Mouse (Mus musculus) hindbrain, embryonic 14.5 days (tissue): ENCODE results near the gene Olfr922. TPM values are rescaled to one million over a fixed set of nuclear protein-coding genes. Genes with fewer than 3 reads are reported as not detected.

ENCODE experiments used
- ATAC-seq: fragments of 200-750 bp; cut with Nextera tagmentation; 2 replicates; pipeline ENCODE4 v1.8.0; 2017; ENCODE audit warnings: moderate number of reproducible peaks, mild to moderate bottlenecking, moderate TSS enrichment, moderate library complexity; ENCODE audit not compliant: low FRiP score
- DNase-seq: peaks from one replicate; pipeline ENCODE4 v3.0.0-alpha.2; 2015; ENCODE audit warnings: low spot score
- H3K27ac ChIP-seq: fragments of 300-500 bp; sonication (generic); 2 replicates; pipeline ENCODE4 v1.5.1; 2014; ENCODE audit warnings: mild to moderate bottlenecking, moderate library complexity
- H3K27me3 ChIP-seq: fragments of 300-500 bp; sonication (generic); 2 replicates; pipeline ENCODE4 v1.6.1; 2014; ENCODE audit warnings: mild to moderate bottlenecking, low read length, mixed read lengths; ENCODE audit not compliant: control insufficient read depth, insufficient read depth
- H3K36me3 ChIP-seq: fragments of 300-500 bp; sonication (generic); replicated peaks from 2 replicates; pipeline ENCODE4 v1.6.1; 2014; ENCODE audit not compliant: control insufficient read depth, insufficient read depth
- H3K4me1 ChIP-seq: fragments of 300-500 bp; sonication (generic); replicated peaks from 2 replicates; pipeline ENCODE4 v1.6.1; 2014; ENCODE audit warnings: antibody characterized with exemption, low read length, mixed read lengths; ENCODE audit not compliant: control insufficient read depth, insufficient read depth
- H3K4me2 ChIP-seq: fragments of 300-500 bp; sonication (generic); replicated peaks from 2 replicates; pipeline ENCODE4 v1.6.1; 2014; ENCODE audit warnings: mild to moderate bottlenecking, moderate library complexity
- H3K4me3 ChIP-seq: fragments of 300-500 bp; sonication (generic); replicated peaks from 2 replicates; pipeline ENCODE4 v1.5.1; 2014; ENCODE audit warnings: mild to moderate bottlenecking, low read length
- H3K9ac ChIP-seq: fragments of 300-500 bp; sonication (generic); 2 replicates; pipeline ENCODE4 v1.6.1; 2014
- H3K9me3 ChIP-seq: fragments of 300-500 bp; sonication (generic); 2 replicates; pipeline ENCODE4 v1.6.1; 2016; ENCODE audit warnings: low read length; ENCODE audit not compliant: control insufficient read depth
- WGBS: fragments of 180-500 bp; shearing (Covaris S2); extraction: QIAGEN DNeasy Blood & Tissue Kit; methylation state at CpG from one replicate; pipeline ENCODE4 v1.1.7; 2014; 5-methylcytosine and 5-hydroxymethylcytosine counted together
- polyA plus RNA-seq: library from polyadenylated mRNA; unstranded; fragments of >200 nt; fragmentation: Nextera tagmentation; extraction: Ambion mirVana; gene quantifications from 2 replicates; pipeline ENCODE4 v1.2.1, GENCODE M21; 2014

The Olfr922 gene
- not detected in 2 replicates for polyA plus RNA-seq

DNA sequence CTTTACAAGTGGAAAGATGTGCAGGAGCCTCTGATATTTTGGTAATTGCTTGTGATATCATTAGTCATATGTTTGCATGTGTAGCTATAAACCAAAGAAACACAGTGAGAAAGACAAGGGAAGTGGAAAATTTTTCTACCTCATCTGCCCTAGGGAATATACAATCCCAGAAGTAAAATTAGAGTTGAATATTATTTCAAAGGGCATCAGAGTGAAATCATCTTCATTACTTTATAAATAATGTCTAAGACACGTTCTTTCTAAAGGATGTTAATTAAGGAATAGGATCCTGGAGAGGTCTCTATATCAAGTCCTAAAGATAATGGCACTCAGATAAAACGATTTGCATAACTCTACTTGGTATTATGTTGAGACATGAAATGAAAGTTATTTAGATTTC is at the start of gene Olfr922:
Gene Olfr922, plus strand, starts transcription at position 301 of the 400 bp plus-strand sequence.
- Histone ChIP-seq H3K27me3 (no peaks in the 10 kb centered on the region), H3K9me3 (no peaks in the 10 kb centered on the region), H3K9ac (no peak within 1 kb of the TSS), H3K4me1 (no peaks in the 10 kb centered on the region), H3K27ac (no peak within 1 kb of the TSS), H3K4me3 (no peak within 1 kb of the TSS), H3K4me2 (no peak within 1 kb of the TSS), H3K36me3 (no peaks in the 10 kb centered on the region)
- no peak for ATAC-seq
- 70% methylated on average over 2 of the region's 2 CpGs for WGBS
- DNase-seq = no peak

DNA sequence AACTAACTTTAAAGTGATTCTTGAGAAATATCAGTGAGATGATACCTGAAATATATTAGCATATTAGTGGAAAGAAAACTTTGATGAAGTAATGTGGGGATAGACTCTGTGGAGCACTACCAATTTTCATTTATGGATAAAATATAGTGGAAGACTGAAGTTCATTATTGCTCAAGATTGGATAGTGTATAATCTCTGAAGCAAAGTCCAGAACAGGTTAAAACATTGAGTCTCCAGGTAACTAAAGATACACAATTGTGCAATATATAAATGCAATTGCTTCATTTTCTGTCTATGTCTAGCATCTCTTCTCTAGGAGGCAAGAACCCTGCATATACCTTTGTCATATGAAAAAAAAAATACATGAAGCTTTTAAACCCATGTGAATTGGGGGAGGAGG is 41.6 kb upstream of the Olfr922 start, which contains the start of gene Olfr921:
Gene Olfr921, plus strand, starts transcription at position 301 of the 400 bp plus-strand sequence.
- H3K9me3 ChIP-seq = no peaks in the 10 kb centered on the region
- no peaks in the 10 kb centered on the region for H3K4me1 ChIP-seq
- DNase-seq (no peak), ATAC-seq (no peak)
- H3K9ac ChIP-seq = no peak within 1 kb of the TSS
- H3K27me3 ChIP-seq = no peaks in the 10 kb centered on the region
- H3K36me3 ChIP-seq = no peaks in the 10 kb centered on the region
- H3K4me2 ChIP-seq = no peak within 1 kb of the TSS
- H3K27ac ChIP-seq = no peak within 1 kb of the TSS
- no peak within 1 kb of the TSS for H3K4me3 ChIP-seq

DNA sequence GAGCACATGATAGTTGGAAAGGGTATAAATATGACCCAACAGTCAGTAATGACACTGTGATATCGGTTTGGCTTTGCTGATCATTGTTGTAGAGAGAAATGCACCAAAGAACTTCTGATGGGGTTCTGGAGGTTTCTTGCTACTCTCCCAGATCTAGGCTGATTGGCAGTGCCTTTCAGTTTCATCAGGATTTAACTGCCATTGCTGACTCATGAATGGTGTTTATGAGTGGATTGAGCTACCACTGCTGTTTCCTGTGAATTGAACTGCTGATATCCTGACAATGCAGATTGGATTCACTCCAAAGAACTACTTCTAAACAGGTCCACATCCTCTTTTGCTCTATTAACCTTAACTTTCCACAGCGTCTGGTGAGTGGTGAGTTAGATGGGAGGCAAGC is 21.7 kb upstream of the Olfr922 start:
- ATAC-seq = no peak
- H3K9ac ChIP-seq = no peak overlapping the region
- WGBS = 89% methylated on average over 2 of the region's 2 CpGs

DNA sequence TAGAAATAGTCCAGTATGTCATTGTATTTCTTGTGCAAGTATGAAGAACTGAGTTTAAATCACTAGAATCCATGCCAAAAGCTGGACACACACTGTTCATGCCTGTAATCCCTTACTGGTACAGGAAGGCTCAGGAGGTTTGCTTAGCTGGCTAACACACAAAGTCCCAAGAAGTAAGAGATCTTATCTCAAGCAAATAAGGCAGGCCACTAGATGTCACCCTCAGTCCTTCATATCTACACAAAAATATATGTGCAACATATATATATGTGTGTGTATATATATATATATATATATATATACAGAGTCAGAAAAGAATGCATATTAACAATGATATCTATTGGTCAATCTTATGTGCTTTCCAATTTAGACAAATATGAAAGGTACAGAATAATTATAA is 8.7 kb upstream of the Olfr922 start:
- Histone ChIP-seq H3K9ac (no peak overlapping the region), H3K9me3 (no peaks in the 10 kb centered on the region), H3K27me3 (no peaks in the 10 kb centered on the region), H3K4me3 (no peak overlapping the region), H3K4me2 (no peak overlapping the region), H3K27ac (no peak overlapping the region), H3K36me3 (no peaks in the 10 kb centered on the region), H3K4me1 (no peaks in the 10 kb centered on the region)
- DNase-seq (peak; percentile 67), ATAC-seq (no peak)

More for the DNA sequence above, 21.7 kb upstream of the Olfr922 start:
- DNase-seq = no peak
- Histone ChIP-seq H3K27me3 (no peaks in the 10 kb centered on the region), H3K4me2 (no peak overlapping the region), H3K4me1 (no peaks in the 10 kb centered on the region), H3K4me3 (no peak overlapping the region), H3K36me3 (no peaks in the 10 kb centered on the region), H3K9me3 (no peaks in the 10 kb centered on the region), H3K27ac (no peak overlapping the region)

DNA sequence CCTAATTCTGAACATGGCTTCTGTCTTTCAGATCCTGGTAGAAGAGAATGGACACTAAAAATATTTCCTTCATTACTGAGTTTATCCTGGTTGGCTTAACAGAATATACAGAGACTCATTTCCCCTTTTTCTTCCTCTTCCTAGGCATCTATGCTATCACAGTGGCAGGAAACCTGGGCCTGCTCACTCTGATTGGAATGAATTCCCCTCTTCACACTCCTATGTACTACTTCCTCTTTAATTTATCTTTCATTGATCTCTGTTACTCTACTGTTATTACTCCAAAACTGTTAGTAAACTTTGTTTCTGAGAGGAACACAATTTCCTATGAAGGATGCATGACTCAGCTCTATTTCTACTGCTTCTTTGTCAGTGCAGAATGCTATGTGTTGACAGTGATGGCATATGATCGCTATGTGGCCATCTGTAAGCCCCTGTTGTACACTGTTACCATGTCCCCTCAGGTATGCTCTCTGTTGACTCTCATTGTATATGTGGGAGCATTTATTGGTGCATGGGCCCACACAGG is 1.1 kb downstream of the Olfr922 start:
- DNase-seq (no peak), ATAC-seq (no peak)
- Histone ChIP-seq H3K27me3 (no peaks in the 10 kb centered on the region), H3K9me3 (no peaks in the 10 kb centered on the region), H3K27ac (no peak overlapping the region), H3K9ac (no peak overlapping the region), H3K4me1 (no peaks in the 10 kb centered on the region), H3K4me3 (no peak overlapping the region), H3K36me3 (no peaks in the 10 kb centered on the region), H3K4me2 (no peak overlapping the region)
- WGBS = 93% methylated on average over 1 of the region's 1 CpGs

DNA sequence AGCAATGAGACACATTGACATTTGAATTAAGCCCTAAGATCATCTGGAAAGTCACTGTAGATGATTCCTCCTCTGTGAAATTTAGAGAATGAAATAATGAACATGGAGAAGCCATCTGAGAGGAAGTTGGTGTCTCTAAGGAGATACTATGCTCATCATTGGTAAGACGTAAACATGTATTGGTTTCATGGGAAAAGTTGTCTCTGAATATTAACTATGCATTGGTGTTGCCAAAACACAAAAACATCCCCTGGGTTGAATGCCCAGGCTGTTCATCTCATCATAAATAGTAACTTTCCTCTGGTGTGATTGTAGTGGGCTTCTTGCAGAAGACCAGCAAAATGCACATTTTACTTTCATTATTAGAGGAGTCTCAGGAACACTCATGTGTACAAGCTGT is 11.8 kb downstream of the Olfr922 start, which contains the start of gene Olfr923:
Gene Olfr923, plus strand, starts transcription at position 301 of the 400 bp plus-strand sequence.
- ATAC-seq (no peak), DNase-seq (no peak)
- Histone ChIP-seq H3K4me3 (no peak within 1 kb of the TSS), H3K9me3 (no peaks in the 10 kb centered on the region), H3K9ac (no peak within 1 kb of the TSS), H3K27ac (no peak within 1 kb of the TSS), H3K36me3 (no peaks in the 10 kb centered on the region), H3K4me1 (no peaks in the 10 kb centered on the region), H3K4me2 (no peak within 1 kb of the TSS), H3K27me3 (no peaks in the 10 kb centered on the region)
- 84% methylated on average over 1 of the region's 1 CpGs for WGBS

DNA sequence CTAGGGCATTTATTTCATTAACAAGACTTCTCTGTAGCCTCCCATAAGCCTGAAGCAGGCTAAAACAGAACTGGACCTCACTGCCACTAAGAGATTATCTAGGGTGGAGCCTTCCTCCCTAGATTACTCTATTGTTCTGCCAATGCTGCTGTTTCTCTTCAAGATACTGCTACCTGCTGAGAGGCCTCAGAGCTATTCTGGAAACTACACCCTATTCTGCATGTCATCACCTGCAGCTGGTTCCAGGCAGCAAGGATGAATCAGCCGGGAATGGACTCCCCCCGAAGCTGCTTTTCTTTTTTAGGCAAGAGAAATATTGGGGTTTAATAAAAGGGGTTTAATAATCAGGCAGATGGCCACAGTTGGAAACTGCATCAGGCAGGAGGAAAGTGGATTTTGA is 18.6 kb downstream of the Olfr922 start:
- H3K4me1 ChIP-seq = no peaks in the 10 kb centered on the region
- no peaks in the 10 kb centered on the region for H3K27me3 ChIP-seq
- no peak overlapping the region for H3K27ac ChIP-seq
- 88% methylated on average over 2 of the region's 2 CpGs for WGBS
- H3K4me3 ChIP-seq = no peak overlapping the region
- ATAC-seq (no peak), DNase-seq (no peak)
- H3K36me3 ChIP-seq = no peaks in the 10 kb centered on the region
- H3K9ac ChIP-seq = no peak overlapping the region
- H3K4me2 ChIP-seq = no peak overlapping the region
- H3K9me3 ChIP-seq = no peaks in the 10 kb centered on the region

DNA sequence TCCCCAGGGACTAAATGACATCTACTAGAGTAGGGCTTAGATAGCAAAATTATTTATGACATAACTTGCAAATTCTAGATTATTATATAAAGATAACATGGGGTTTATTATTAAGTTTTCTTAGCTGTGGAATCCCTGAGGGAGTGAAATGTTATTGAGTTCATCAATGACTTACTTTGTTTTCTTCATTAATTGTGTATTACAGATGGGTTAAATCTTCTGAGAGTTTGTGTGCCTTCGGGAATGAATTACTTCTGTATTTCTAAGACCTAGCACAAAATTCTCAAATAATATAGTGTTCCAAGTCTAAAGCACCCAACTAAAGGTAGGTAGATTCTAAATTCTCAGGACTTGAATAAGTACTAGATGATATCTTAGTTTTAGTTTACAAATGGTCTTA is 29.7 kb downstream of the Olfr922 start, which contains the start of gene Olfr924:
Gene Olfr924, plus strand, starts transcription at position 301 of the 400 bp plus-strand sequence.
- DNase-seq (no peak), ATAC-seq (no peak)
- no peak within 1 kb of the TSS for H3K9ac ChIP-seq

DNA sequence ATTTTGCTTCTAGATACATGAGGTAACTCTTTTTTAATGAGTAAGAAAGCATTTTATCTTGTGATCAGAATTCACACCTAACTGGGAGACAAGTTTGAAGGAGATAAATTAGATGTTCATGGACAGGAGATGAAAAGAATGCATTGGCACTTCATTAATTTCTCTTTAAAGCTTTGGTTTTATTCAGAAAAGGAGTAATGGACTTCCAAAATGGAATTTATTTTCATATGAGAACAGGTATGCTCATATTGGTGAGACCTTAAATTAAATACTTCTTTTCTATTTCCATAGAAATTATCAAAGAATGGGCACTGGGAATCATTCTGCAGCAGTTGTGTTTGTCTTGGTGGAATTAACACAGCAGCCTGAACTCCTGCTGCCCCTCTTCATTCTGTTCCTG is 40.3 kb downstream of the Olfr922 start, which contains the start of gene Olfr26:
Gene Olfr26, plus strand, starts transcription at position 301 of the 400 bp plus-strand sequence.
- ATAC-seq (no peak), DNase-seq (no peak)
- no peaks in the 10 kb centered on the region for H3K9me3 ChIP-seq
- no peaks in the 10 kb centered on the region for H3K4me1 ChIP-seq
- no peak within 1 kb of the TSS for H3K27ac ChIP-seq
- no peak within 1 kb of the TSS for H3K4me3 ChIP-seq
- no peak within 1 kb of the TSS for H3K9ac ChIP-seq
- H3K36me3 ChIP-seq = no peaks in the 10 kb centered on the region
- H3K27me3 ChIP-seq = no peaks in the 10 kb centered on the region
- H3K4me2 ChIP-seq = no peak within 1 kb of the TSS

More for the DNA sequence above, 29.7 kb downstream of the Olfr922 start, which contains the start of gene Olfr924:
- Histone ChIP-seq H3K27me3 (no peaks in the 10 kb centered on the region), H3K4me2 (no peak within 1 kb of the TSS), H3K4me1 (no peaks in the 10 kb centered on the region), H3K9me3 (no peaks in the 10 kb centered on the region), H3K36me3 (no peaks in the 10 kb centered on the region), H3K4me3 (no peak within 1 kb of the TSS), H3K27ac (no peak within 1 kb of the TSS)
- 98% methylated on average over 1 of the region's 1 CpGs for WGBS
